Mouse (Mus musculus): ENCODE results near the gene Mcfd2.

The Mcfd2 gene

DNA sequence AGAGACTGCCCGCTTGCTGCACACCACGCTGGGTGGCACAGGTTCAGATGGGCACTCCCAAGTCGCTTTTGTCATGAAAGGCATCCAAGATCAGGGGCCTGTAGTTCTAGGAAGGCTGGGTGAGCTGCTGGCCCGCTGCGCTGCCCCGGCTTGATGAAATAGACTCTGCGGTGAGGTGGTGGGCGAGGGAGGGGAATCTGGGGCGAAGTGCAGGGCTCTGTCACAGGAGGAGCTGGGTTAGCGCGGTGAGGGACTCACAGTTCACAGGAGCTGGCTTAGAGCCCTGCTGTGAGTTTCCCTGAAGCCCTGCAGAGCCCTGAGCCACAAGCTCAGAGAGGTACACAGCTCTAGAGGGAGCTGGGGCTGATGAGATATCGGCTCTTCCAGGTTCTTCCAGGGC is 22.4 kb upstream of the Mcfd2 start:
- no peak for DNase-seq (ENCODE audit: low spot score in 2 of 2)

DNA sequence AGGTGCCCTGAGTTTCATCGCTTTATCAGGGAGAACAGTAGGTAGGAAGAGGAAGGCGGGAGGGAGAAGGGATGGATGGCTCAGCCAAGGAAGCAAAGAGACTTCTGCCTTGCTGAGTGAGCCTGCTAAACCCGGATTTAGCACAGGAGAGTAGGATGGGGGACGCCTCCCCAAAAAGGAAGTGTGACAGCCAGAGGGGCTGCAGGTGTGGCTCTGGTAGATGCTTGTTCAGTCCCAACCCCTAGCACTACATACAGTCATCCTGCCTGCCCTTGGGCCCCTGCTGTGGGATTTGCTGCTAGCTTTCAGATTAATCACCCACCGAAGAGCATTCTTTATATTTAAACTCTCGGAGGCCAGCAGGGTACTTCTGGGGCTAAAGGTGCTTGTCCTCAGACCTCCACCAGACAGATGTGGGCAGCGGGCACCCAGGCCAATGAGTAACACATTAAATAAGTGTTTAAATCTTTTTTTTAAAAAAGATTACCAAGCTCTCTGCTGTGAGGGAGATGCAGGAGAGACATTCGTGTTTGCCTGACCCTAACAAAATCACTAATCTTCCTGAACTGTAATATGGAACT is 21.6 kb upstream of the Mcfd2 start:
- no peak for DNase-seq (ENCODE audit: low spot score in 2 of 2)

DNA sequence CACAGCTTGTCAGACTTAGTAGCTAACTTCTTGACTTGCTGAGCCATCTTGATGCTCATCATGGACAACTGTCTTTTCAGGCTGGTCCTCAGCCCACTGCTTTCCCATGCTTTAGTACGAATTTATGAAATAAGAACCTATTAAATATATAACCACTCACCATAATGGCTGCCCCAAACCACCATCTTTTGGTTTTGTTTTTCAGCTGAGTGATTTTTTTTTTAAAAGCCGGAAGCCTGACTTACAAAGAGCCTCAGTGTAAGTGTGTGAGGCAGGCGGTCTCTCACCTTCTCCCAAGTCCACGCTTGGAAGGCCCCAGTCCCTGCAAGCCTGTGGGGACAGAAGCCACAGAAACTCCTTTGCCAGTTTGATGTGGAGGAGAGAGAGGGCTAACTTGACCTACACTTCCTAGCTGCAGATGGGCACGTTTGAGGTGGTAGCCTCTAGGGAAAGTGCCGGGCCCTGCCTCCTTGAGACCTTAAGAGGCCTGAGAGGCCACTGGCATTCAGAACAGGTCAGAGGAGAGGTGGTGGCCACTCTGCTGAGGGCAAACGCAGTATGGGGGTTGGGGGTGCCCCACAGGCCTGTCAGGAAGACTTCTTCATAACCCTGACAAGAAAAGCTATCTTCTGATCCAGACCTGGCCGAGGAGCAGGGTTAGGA is 20.9 kb upstream of the Mcfd2 start:
- DNase-seq (ENCODE audit: low spot score in 2 of 2), result peak; percentile 30 to 43

DNA sequence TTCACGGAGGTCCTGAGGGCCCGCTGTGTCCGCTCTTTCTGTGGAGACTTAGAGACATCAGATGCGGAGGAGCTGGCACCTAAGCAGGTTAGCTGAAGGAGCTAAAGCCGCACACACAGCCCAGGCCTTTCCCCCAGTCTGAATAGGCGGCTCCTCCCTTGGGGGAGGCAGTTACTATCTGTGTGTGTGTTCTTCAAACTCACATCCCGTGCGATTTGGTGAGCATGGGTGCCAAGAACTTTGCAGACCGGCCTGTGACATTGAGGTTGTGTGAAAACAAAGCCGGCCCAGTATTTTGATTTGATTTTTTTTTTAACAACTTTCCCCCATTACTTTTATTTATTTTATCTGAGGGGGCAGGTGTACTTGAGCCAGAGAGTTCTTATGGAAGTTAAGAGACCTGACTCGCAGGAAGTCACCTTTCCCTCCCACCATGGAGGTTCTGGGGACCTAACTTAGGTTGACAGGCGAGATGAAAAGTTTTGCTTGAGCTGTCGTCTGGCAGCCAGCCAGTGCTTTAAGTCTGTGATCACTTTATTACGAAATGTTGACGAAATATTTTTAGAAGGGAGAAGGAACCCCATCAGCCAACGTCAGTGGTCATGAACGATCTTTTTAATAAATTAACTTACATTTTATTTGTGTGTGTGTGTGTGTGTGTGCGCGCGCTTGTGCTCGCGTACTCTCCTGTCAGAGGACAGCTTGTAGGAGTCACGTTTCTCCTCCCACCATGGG is 20.2 kb upstream of the Mcfd2 start:
- peak in 1 of 2 experiments; percentile 23 for DNase-seq (ENCODE audit: low spot score in 2 of 2)

DNA sequence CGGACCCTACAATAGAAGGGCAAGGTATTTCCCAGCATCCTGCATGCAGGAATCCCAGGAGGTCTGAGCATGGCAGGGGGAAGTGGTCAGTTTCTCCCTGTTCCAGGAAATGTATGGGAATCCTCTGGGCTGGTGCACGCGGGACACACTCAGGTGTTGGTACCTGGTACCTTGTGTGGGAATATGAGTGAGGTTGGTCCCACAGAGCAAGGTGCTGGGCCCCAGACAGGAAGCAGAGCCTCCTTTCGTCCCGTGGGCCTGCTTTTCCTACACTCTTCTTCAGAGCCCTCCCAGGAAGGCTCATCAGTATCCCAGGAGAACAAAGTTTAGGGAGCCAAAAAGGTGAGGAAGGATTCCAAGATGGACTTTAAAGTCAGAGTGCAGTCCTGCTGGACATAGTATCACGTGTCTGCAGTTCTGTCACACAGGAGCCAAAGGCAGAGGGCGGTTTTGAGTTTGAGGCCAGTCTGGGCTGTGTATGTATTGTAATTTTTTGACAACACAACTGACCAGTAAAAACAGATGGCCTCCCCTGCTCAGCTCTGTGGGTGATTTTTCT is 18.8 kb upstream of the Mcfd2 start:
- DNase-seq (ENCODE audit: low spot score in 2 of 2), result no peak

DNA sequence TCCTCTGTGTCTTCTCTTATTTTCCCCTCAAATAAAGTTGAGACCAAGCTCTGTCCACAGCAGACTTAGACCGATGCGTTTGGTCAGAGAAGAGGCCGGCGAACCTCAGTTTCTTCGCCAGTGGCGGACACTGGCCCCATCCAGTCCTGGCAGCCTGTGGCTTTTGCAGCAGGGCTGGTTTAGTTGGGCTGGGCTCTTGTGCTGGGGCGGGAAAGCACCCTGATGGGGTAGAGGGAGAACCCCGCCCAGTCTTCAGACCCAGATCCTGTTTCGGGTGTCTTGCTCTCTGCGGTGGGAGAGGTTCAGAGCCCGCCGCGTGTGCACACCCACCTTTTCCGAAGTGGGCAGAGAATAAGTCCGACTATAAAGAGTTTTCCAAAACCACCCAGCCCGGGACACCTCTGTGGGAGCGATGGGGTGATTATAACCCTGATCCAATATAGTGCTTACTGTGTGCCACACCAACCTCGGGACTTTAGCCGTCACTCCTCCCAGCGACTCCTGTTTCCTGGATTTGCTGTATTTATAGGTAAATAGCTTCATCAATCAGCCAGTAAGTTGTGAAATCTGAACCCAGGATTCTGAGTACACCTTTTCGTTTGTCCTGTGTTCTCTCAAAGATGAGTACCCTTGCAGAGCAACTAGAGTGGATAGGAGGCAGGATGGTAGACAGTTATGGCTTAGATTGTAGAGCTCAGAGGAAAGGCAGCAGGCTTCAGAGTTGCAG is 18.2 kb upstream of the Mcfd2 start:
- peak; percentile 81 for DNase-seq (ENCODE audit: low spot score in 2 of 2)

DNA sequence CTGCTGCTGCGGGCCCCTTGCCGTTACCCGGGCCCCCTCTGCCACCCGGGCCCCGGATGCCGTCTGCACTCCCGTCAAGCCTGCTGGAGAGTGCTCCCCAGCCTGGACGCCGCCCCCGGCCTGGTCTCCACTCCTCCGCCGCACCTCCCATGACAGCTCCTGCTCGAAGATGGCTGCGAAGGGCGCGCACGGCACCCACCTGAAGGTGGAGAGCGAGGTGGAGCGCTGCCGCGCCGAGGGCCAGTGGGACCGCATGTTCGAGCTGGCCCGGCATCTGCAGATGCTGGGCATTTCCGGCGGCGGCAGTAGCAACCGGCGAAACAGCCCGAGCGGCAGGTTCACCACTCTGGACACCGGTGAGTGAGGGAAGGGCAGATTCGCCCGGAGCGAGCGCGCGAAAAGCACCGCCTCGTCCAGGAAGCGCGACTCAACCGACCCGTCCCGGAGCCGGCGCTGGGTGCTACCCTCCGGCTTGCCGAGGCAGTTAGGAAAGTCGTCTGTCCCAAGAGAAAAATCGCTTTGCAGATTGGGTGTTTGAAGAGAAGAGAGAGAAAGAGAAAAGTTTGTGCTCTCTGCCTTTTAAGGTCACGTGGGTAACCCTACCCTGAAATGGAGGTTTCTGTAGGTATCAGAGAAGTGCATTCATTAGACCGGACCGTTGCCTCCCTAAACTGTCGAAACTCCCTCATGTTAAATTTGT is 17.5 kb upstream of the Mcfd2 start:
- peak; percentile 65 to 70 for DNase-seq (ENCODE audit: low spot score in 2 of 2)

DNA sequence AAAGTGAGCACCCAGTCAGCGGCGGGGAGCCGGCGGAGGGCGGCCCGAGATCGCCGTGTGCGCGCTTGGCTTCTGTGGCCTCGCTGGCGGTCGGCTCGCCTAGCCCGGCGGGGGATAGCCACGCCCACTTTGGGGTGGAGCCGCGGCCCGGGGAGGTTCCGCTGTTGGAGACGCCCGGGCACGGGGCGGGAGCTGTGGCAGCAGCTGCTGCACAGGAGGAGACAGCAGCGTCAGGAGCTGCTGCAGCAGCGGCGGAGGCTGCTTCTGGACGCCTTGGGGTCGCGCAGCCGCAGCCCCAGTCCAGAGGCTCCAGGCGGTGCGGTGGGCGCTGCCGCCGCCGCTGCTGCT is 16.9 kb upstream of the Mcfd2 start, which contains the start of gene Ttc7:
Gene Ttc7, plus strand, starts transcription at position 181 of the 348 bp plus-strand sequence.
- DNase-seq (ENCODE audit: low spot score in 2 of 2), result peak; percentile 96 to 97

DNA sequence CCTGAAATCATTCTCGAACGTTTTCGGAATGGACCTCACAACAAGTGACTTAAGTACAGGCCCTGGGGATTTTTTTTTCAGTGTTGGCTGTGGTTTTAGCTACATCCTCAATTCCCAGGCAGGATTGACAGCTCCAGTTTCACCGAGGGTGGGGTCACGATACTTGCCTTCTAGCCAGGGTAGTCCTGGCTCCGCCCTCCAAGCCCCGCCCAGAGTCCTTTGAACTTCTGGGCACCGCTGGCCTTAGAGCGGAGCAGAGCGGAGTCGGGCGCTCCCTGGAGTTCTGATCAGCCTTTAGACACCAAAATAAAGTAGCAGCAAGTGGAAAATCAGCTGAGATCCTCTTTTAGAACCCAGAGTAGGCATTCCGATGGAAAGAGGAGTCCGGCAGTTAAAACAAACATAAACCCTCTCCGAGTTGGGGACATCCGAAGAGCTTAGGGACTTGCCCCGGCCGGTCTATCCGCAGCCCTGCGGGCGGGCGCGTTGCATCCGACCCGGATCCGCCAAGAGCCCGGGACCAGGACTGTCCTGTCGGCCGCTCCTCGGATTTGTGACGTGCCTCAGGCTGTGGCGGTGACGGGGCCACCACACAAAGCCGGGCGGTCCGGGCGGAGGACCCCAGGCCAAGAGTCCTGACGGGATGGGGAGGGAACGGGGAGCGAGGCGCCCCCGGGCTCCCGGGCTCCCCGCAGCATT is 16.4 kb upstream of the Mcfd2 start:
- peak; percentile 87 to 90 for DNase-seq (ENCODE audit: low spot score in 2 of 2)

DNA sequence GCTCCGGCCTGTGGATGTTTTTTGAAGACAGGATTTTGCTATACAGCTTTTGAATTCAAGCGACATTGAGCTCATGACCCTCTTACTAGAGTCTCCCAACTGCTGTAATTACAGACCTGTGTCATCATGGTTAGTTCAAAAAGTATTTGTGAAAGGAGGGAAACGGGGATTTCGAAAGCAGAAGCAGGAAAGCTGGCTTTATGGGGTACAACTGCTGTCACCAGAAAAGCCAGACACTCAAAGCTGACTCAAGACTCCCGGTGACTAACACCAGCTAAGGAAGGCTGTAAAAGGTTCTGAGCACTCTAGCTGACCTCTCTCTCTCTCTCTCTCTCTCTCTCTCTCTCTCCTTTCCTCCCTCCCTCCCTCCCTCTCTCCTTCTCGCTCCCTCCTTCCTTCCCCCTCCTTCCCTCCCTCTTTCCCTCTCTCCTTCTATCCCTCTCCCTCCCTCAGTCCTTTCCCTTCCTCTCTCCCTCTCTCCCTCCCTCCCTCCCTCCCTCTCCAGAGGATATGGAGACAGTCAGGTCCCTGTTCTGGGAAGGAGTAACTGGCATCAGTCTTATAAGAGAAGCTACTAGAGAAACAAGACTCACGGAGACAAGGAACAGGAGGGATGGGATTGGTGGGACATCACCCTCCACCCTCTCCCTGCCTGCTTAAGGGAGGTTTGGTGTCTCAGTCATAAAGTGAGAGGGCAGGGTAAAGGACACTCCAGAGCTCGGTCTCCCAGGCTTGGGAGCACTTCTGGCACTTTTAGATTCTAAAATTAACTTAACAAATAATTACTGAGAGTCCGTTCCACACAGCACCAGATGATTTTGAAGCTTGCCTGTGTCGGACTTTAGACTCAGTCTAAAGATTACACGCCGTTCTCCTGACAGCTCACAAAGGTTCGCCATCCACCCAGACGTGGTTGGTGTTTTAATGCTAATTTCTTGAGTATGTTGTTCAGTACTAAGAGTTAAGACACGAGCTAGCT is 9.9 kb upstream of the Mcfd2 start:
- DNase-seq (ENCODE audit: low spot score in 2 of 2), result no peak

DNA sequence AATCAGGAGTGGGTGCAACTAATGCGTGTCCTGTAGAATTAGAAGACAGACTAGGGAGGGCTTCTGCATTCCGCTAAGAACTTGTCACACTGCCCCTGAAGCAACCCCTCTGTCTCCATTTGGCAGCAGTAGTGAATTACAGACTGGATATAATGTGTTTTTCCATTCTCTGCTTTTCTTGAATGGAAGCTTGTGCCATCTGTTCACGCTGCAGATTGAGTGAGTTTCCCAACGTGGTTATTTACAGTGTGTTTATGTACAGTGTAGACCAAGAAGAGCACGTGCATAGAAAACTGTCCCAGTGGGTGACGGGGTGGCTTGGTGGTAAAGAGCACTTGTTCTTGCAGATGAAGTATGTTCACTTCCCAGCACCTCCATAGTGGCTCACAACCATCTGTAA is 3.7 kb upstream of the Mcfd2 start:
- no peak for DNase-seq (ENCODE audit: low spot score in 2 of 2)

DNA sequence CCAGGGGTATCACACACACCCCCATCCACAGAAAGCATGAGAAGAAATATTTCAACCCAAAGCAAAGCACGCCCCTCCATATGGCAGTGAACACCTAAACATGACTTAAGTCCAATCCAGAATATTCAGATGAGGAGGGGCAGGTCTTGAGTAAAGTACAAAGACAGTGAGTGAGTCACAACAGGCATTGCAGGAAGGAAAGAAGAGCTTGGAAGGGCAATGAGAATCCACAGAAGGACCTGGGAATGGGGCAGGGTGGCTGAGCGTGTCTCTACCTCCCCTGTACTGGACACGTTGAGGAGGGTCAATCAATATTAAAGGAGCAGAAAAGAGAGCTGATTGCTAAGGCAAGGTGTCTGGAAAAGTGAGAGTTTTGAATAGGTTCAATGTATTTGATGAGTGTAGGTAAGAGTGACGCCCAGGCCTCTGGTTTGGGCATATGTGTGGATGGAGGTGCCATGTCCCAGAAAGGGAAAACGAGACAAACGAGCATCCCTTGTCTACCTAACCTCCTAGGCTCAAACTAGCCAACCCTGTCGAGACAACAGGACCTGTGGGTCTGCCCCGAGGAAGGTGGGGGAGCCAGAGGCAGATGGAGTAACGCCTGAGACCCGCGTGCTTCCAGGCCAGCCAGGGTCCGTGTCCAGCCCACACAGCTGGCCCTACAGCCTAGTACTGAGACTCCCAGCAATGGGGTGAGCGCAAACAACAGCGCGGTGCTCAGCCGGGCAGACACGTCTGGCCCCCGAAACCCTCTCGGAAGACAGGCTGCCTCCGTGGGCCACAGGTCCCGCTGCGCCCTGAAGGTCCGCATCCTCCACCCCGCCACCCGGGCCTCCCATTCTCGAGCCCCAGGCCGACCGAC is 576 bp downstream of the Mcfd2 start:
- no peak for DNase-seq (ENCODE audit: low spot score in 2 of 2)

DNA sequence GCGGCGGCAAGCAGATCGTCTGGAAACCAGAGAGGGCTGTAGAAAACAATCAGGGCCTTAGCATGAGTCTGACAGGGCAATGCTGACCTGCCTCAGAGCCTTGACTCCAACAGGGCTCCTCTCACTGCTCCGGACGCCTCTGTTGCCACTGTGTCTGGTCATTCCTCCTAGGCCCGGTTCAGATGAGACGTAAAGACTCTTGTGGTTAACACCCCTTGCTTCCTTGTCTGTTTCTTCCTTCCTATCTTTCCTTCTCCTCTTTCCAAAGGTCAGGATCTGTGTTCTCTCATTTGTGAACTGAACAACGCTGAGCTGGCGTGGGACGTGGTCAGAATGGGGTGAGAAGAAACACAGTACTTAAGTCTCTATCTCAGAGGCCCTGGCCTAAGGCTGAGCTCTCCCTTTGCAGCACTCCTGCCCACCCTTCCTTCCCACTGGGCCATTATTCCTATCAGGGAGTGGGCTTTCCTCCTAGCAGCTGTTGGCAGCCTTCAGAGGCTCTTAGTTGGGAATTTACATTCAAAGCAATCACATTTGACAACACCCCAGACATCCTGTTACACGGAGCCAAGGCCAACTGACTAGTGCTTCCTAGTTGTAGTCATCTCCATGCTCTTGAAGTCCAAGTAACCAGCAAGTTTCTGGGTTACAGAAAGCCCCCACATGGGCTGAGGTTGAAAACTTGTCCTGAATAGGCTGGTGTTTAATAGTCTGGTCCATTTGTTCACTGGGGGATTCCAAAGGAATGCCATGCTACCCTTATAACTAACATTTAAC is 1.5 kb downstream of the Mcfd2 start:
- DNase-seq (ENCODE audit: low spot score in 2 of 2), result no peak

DNA sequence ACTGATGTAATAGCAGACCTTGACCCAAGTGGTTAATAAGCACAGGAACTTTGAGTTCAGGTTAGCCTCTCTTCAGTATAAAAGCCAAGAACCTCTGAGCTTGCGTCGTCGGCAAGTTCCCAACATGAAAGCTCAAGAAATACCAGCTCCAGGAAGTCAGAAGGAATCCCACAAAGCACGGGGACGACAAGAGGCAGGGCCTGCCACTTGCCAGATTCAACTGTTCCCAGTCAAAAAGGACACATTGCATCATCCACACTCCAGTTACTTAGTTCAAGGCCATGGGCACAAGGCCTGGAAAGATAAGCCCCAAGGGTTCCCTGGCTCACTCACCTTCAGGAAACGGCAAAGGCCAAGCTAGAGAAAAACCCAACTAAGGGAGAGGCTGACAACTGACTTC is 2.3 kb downstream of the Mcfd2 start:
- DNase-seq (ENCODE audit: low spot score in 2 of 2), result no peak

DNA sequence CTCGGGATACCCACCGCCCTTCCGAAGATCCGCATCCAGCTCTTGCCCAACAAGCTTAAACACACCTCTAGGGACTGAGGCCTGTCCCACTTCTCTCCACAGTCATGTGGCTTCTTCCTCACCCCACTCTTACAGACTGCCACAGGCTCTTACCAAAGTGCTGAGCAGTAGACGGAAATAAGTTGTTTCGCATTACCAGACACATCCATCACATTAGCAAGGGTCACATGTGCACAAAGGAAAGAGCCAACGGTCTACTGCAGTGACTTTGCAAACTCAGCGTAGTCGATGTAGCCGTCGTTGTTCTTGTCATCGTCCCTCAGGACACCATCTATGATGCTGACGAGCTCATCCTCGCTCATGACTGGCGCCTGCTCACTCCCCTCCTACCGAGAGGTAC is 10.1 kb downstream of the Mcfd2 start:
- DNase-seq (ENCODE audit: low spot score in 2 of 2), result no peak

DNA sequence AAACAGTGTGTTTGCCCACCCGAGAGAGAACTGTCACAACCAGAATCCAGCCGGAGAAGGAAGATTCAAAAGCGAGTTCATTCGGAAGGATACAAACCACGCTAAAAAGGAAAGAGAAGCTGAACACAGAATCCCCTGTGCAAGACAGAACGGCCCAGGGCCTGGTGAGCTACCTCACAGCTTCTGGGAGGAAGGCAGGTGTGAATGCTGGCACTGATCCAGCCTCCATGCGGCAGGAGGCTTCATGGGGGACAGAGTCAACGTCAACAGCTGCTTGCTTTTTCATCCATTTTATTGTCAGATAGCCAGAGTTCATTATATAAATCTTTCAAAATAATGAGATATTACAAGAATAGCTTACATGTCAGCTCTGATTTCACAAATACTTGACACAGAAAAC is 11.4 kb downstream of the Mcfd2 start:
- no peak for DNase-seq (ENCODE audit: low spot score in 2 of 2)

DNA sequence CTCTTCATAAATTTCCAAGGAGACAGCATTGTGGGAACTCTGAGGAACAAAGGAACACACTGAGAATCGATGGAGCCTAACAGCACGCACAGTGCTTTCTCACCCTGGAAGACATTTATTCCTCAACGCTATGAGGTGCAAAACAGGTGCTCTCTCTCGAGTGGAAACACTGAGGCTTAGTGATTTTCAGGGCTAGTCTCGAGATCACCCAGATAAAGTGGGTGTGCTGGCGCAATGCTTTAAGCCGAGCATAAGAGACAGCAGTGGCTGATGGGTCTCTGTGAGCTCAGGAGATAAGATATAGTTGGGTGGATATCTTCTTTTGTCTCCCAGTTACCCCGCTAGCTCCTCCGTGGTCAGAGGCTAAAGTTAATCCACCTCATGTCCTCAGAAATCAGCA is 19.6 kb downstream of the Mcfd2 start:
- no peak for DNase-seq (ENCODE audit: low spot score in 2 of 2)

DNA sequence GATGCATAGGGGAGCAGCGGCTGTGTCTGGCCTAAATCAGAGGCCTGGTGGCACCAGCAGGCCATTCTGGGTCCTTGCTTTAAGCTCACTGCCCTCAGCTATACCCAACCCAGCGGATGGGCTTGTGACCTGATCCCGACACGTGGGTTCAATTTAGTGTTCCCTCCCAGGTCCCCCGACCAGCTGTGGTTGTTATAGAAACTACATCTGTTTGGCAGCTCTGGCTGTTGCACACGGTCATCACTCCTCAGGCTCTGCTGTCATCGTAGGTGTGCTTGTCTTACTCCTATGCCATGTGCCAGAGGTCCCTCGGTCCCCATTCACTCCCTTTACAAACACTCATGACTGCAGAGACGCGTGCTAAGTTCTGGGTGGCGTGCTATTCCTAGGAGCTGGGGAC is 27.9 kb downstream of the Mcfd2 start:
- DNase-seq (ENCODE audit: low spot score in 2 of 2), result no peak

Data from natural killer cell, adult 2 months (primary cell).